ENCODE assay signal across 33 mouse cellular contexts in the genomic region with DNA sequence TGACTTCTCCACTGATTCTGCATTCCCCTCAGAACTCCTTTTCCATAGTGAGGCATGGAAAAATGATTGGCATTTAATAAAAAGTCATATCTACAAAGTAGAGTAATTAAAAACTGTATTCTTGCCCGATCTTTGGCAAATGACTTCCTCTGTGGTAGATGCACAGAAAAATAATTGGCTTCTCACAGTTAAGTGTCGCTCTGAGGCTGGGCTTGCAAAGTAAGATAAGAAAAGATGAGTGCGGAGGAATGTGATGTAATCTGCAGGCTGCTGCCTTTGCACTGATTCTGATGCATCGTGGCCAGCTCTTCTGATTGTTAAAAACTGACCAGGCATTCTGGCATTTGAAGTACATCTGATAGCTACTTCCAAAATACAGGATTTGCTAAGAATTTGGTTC. TPM values are rescaled to one million over a fixed set of nuclear protein-coding genes. Genes with fewer than 3 reads are reported as not detected.
DNase-seq lines count a peak whose midpoint lies in the region; ATAC-seq and TF ChIP-seq lines count a peak whose summit lies in the region.
"Had no signal": no experiment of that assay in that cellular context is flagged by ENCODE, and none has a peak within 500 bp of the region (broad histone marks: within the 10 kb centered on the region; RNA-seq: fewer than 3 reads in every experiment).

No protein-coding gene starts in this region.

- no peak overlapping the region for H3K27ac ChIP-seq in spleen, adult 2 months (ENCODE audit: insufficient read depth, low read length)
- no peak overlapping the region for H3K27ac ChIP-seq in forebrain, embryonic 13.5 days
- H3K27ac ChIP-seq: embryonic facial prominence, embryonic 12.5 days; forebrain, embryonic 15.5 days; heart, embryonic 10.5 days; heart, embryonic 15.5 days; intestine, embryonic 15.5 days; limb, embryonic 10.5 days; limb, embryonic 15.5 days; liver, embryonic 14.5 days; midbrain, embryonic 13.5 days; neural tube, embryonic 15.5 days had no signal

- peaks cover 2% of the 10 kb centered on the region; the same call in 1 of the 2 replicates for H3K4me1 ChIP-seq in spleen, adult 2 months (ENCODE audit: control insufficient read depth, insufficient read depth, insufficient read length)
- H3K4me1 ChIP-seq in forebrain, embryonic 13.5 days, result no peaks in the 10 kb centered on the region
- H3K4me1 ChIP-seq: embryonic facial prominence, embryonic 12.5 days; forebrain, embryonic 15.5 days; limb, embryonic 10.5 days; midbrain, embryonic 13.5 days; neural tube, embryonic 15.5 days had no signal

- H3K4me2 ChIP-seq in forebrain, embryonic 13.5 days, result no peak overlapping the region
- H3K4me2 ChIP-seq: embryonic facial prominence, embryonic 12.5 days; forebrain, embryonic 15.5 days; heart, embryonic 15.5 days; intestine, embryonic 15.5 days; limb, embryonic 15.5 days; lung, embryonic 14.5 days; midbrain, embryonic 13.5 days; neural tube, embryonic 15.5 days had no signal

- WGBS in spleen, adult 2 months, result 39% methylated on average over 4 of the region's 4 CpGs
- WGBS in forebrain, embryonic 13.5 days, result 86% methylated on average over 4 of the region's 4 CpGs

- peak; percentile 6 for ATAC-seq in activated CD4-positive, CD25-positive, alpha-beta regulatory T cell, adult 4 months
- no peak for ATAC-seq in forebrain, embryonic 13.5 days
- ATAC-seq: forebrain, embryonic 15.5 days; hindbrain, embryonic 16.5 days; intestine, embryonic 15.5 days; midbrain, embryonic 13.5 days; Patski had no signal

- TF ChIP-seq POLR2A in spleen, adult 2 months (IDR thresholded peaks at IDR 0.05; ENCODE audit: low read depth, low read length), result no peak

- H3K36me3 ChIP-seq in spleen, adult 2 months (ENCODE audit: control insufficient read depth, insufficient read depth, low read length), result no peaks in the 10 kb centered on the region
- H3K36me3 ChIP-seq in forebrain, embryonic 13.5 days (ENCODE audit: poor library complexity, severe bottlenecking), result no peaks in the 10 kb centered on the region
- H3K36me3 ChIP-seq: embryonic facial prominence, embryonic 12.5 days; forebrain, embryonic 15.5 days; G1E; heart, embryonic 10.5 days; heart, embryonic 15.5 days; intestine, embryonic 15.5 days; limb, embryonic 10.5 days; limb, embryonic 15.5 days; midbrain, embryonic 13.5 days; neural tube, embryonic 15.5 days had no signal

- H3K9ac ChIP-seq in forebrain, embryonic 13.5 days, result no peak overlapping the region
- H3K9ac ChIP-seq: embryonic facial prominence, embryonic 12.5 days; forebrain, embryonic 15.5 days; heart, embryonic 15.5 days; intestine, embryonic 15.5 days; limb, embryonic 15.5 days; liver, embryonic 14.5 days; lung, embryonic 14.5 days; midbrain, embryonic 13.5 days; neural tube, embryonic 15.5 days had no signal

- no peak for TF ChIP-seq CTCF in spleen, adult 2 months (IDR thresholded peaks at IDR 0.05; ENCODE audit: extremely low read depth, insufficient read depth, insufficient read length, insufficient replicate concordance)

- no peaks in the 10 kb centered on the region for H3K27me3 ChIP-seq in spleen, adult 2 months (ENCODE audit: control insufficient read depth, insufficient read depth, low read length)
- no peaks in the 10 kb centered on the region for H3K27me3 ChIP-seq in forebrain, embryonic 13.5 days
- H3K27me3 ChIP-seq: embryonic facial prominence, embryonic 12.5 days; forebrain, embryonic 15.5 days; heart, embryonic 15.5 days; intestine, embryonic 15.5 days; limb, embryonic 15.5 days; midbrain, embryonic 13.5 days; neural tube, embryonic 15.5 days had no signal

- no peak for DNase-seq in spleen, adult 2 months (ENCODE audit: low read depth in 1 of 2, low spot score in 2 of 2)
- no peak for DNase-seq in spleen, adult 18-20 months
- peak; percentile 61 for DNase-seq in CD4-positive helper T cell, adult 2 months (ENCODE audit: low read depth, low spot score)
- DNase-seq in induced T-regulatory cell, adult 2 months (ENCODE audit: low read depth), result peak; percentile 77
- no peak for DNase-seq in liver
- no peak for DNase-seq in spleen, adult 12 weeks (ENCODE audit: low spot score)
- DNase-seq: adrenal gland, postnatal 14 days; cerebellum, adult 8-10 months; cerebellum, postnatal 25 days; gastrocnemius, postnatal 25 days; heart, adult 11 months; kidney, adult 2 months; kidney, postnatal 36 days; layer of hippocampus, postnatal 36 days; lung, embryonic 14.5 days; lung, postnatal 14 days; retina, postnatal 1 day; right cerebral cortex, postnatal 25 days had no signal

- peak overlapping the region; percentile 38 for H3K4me3 ChIP-seq in spleen, adult 2 months (ENCODE audit: extremely low read depth, insufficient read depth, insufficient read length)
- H3K4me3 ChIP-seq in forebrain, embryonic 13.5 days, result no peak overlapping the region
- H3K4me3 ChIP-seq: embryonic facial prominence, embryonic 12.5 days; forebrain, embryonic 15.5 days; heart, embryonic 10.5 days; heart, embryonic 15.5 days; intestine, embryonic 15.5 days; limb, embryonic 10.5 days; limb, embryonic 15.5 days; midbrain, embryonic 13.5 days; neural tube, embryonic 15.5 days had no signal

- no peaks in the 10 kb centered on the region for H3K9me3 ChIP-seq in forebrain, embryonic 13.5 days (replicated peaks)
- H3K9me3 ChIP-seq: embryonic facial prominence, embryonic 12.5 days; forebrain, embryonic 15.5 days; G1E; heart, embryonic 10.5 days; heart, embryonic 15.5 days; intestine, embryonic 15.5 days; limb, embryonic 10.5 days; limb, embryonic 15.5 days; midbrain, embryonic 13.5 days; neural tube, embryonic 15.5 days had no signal

RNA-seq across cellular contexts. Expression of a gene that starts 32.3 kb away (rescaled TPM):
- 3.6 and 4.3 TPM in 2 replicates for polyA plus RNA-seq in spleen, adult 2 months (2012; rRNA removed)
- 100 to 1,000 TPM; 257 to 298 TPM for polyA plus RNA-seq in activated CD4-positive, CD25-positive, alpha-beta regulatory T cell, adult 4 months (2017; shearing (Covaris generic))
- polyA plus RNA-seq in forebrain, embryonic 13.5 days (2015; fragmentation: Nextera tagmentation; extraction: Ambion mirVana), result 0.04 and 0.05 TPM in 2 replicates
- polyA plus RNA-seq: G1E, Patski had no signal

Comparison
In these comparisons a context has a peak if more than half of its experiments do, and no peak if none do; other contexts are left out.
1. DNase-seq: peak in CD4-positive helper T cell, adult 2 months (single experiment) and induced T-regulatory cell, adult 2 months (single experiment); none in spleen, adult 2 months (0 of 2), spleen, adult 18-20 months (0 of 2), liver (single experiment) and spleen, adult 12 weeks (single experiment).
2. RNA of a gene that starts 32.3 kb away (polyA plus RNA-seq): 257 to 298 TPM in activated CD4-positive, CD25-positive, alpha-beta regulatory T cell, adult 4 months; 3.6 to 4.3 TPM in spleen, adult 2 months and 0.04 to 0.05 TPM in forebrain, embryonic 13.5 days; every median in the first group is over 10 times any median in the second.